Mouse (Mus musculus) MEL (cell line): Measurements from ENCODE around the gene Cnot2.

Source experiments
- CTCF ChIP-seq, 3 experiments: IDR thresholded peaks in 2 of 3; conservative IDR thresholded peaks in 1 of 3; 2 replicates each; pipeline ENCODE4 v1.5.1; 2011 to 2012; ENCODE audit warnings: low read length in 3 of 3, low read depth in 2 of 3, mild to moderate bottlenecking in 2 of 3, improper control_type of control experiment in 1 of 3, inconsistent platforms in 1 of 3, mixed read lengths in 1 of 3, moderate library complexity in 1 of 3; ENCODE audit not compliant: control insufficient read depth in 1 of 3, insufficient read depth in 1 of 3, poor library complexity in 1 of 3, severe bottlenecking in 1 of 3
- GATA1 ChIP-seq: IDR thresholded peaks from 2 replicates; pipeline ENCODE4 v1.6.1; 2011; ENCODE audit warnings: low read depth, low read length, improper control_type of control experiment
- POLR2A ChIP-seq, 2 experiments: IDR thresholded peaks; 2 replicates each; pipeline ENCODE4 v1.6.1; 2011 to 2012; ENCODE audit warnings: low read length in 2 of 2, mild to moderate bottlenecking in 2 of 2, control low read depth in 1 of 2, improper control_type of control experiment in 1 of 2, low read depth in 1 of 2, moderate library complexity in 1 of 2; ENCODE audit not compliant: control insufficient read depth in 1 of 2, insufficient read depth in 1 of 2, poor library complexity in 1 of 2
- POLR2AphosphoS2 ChIP-seq: IDR thresholded peaks from 2 replicates; pipeline ENCODE4 v1.6.1; 2011; ENCODE audit warnings: low read length, improper control_type of control experiment
- USF1 ChIP-seq: IDR thresholded peaks from 2 replicates; pipeline ENCODE4 v1.6.1; 2014; ENCODE audit warnings: low read depth, mild to moderate bottlenecking, inconsistent platforms, low read length, improper control_type of control experiment, moderate library complexity

GRCm38 (mm10) chr10:116461443-116461842 lies 119.9 kb downstream of the Cnot2 start:
- TF ChIP-seq USF1 (no peak), GATA1 (no peak), CTCF (IDR thresholded peaks at IDR 0.05 in 2 of 3, conservative IDR thresholded peaks at IDR 0.05 in 1 of 3; ENCODE audit: control insufficient read depth in 1 of 3, insufficient read depth in 1 of 3, low read depth in 2 of 3, low read length in 3 of 3, poor library complexity in 1 of 3, severe bottlenecking in 1 of 3) (no peak), POLR2A (IDR thresholded peaks at IDR 0.05; ENCODE audit: control insufficient read depth in 1 of 2, insufficient read depth in 1 of 2, low read depth in 1 of 2, low read length in 2 of 2, poor library complexity in 1 of 2) (no peak), POLR2AphosphoS2 (no peak)
